Mouse (Mus musculus): Measurements from ENCODE around the gene Cdhr5. TPM values are rescaled to one million over a fixed set of nuclear protein-coding genes. Genes with fewer than 3 reads are reported as not detected.
"Not testable (repeated sequence)": the region's sequence is repeated elsewhere in the genome, so short reads cannot be mapped to it uniquely, and the experiment has no call there.

Cdhr5 gene
- polyA plus RNA-seq, 3 experiments from 2014 or later: not detected

DNA sequence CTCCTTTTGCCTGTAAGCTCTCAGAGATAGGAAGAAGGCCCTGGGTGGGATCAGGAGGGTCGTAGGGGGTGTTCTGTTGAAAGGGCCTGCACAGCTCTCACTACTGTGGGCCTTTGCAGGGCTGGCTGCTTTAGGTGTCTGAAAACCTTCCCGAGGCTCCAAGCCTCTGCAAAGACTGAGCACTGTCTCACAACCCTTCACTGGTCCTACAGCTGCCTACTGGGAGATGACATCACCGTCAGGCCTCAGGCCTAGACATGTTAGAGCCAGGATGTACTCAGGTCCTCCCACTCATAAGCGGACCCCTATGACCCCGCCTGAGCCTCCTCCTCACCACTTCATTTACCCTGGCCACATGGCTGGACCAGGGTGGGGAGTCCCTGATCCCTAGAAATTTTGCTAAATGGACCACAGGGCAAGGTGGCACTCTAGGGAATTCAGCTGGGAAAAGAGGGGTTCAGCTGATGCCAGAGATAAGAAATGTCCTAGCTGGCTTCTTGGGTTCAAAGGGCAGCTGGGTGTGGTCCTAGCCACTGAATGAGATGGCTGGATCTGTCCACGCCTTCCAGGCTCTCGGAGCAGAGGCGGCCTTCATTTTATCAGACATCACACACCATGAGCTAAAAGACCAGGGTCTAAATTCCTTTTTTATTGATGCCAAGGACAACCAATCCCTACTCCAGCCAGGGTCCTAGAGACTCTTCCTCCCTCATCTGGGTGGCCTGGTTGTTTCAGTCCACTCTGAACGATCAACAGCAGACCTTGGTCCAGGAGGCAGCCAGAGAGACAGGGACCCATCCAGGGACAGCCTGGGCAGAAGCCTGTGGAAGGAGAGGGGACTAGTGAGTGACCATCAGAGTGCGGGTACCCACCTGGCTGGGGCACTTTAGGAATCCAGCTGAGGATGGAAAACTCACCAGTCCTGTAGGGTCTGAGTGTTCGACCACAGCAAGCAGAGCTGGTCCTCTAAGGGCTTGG, 1.4 kb upstream of the Cdhr5 start:
- no peak for ATAC-seq

DNA sequence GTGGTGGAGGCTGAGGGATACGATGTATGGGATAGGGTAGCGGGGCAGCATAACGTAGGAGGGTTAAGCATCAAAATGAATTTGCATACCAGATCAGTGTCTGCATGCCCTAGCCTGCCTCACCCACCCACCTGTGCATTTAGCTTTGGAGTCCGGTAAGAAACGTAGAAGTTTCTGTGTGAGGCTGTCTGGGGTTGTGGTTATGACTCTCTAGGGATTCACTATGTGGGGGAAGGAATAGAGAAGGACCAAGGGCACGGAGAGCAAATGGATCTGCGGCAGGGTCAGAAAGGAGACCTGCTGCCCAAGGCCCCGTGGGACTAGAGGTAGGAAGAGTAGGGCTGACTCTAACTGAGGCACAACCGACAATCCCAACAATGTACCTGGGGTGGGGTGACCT, 1.2 kb downstream of the Cdhr5 start:
- no peak for ATAC-seq

DNA sequence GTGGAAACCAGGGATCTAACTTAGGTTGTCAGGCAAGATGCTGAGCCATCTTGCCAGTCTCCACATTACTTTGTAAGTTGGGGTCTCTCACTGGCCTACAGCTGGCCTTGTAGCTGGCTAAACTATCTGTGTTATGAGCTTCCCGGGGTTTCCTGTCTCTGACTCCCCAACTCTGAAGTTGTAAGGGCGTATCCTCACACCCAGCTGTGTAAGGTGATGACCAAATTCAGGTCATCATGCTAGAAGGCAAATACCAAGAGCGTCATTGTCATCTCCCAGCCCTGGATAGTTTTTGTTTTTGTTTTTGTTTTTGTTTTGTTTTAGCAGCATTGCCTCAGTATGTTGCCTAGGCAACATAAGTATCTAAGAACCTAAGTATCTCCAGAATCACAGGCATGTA, 6.0 kb downstream of the Cdhr5 start:
- no peak for ATAC-seq

DNA sequence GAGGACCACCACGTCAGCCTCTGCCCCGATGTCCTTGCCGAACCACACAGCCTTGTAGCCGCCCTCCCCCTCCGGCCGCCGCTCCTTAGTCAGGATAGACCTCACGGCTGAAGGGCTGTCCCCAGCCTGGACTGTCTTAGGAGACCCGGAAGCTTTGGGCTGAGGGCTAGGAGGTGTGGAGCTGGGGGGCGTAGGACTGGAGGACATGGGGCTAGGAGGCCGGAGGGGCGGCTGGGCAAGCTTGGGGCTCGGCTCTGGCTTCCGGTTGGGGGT, 7.4 kb downstream of the Cdhr5 start:
- ATAC-seq: no peak

DNA sequence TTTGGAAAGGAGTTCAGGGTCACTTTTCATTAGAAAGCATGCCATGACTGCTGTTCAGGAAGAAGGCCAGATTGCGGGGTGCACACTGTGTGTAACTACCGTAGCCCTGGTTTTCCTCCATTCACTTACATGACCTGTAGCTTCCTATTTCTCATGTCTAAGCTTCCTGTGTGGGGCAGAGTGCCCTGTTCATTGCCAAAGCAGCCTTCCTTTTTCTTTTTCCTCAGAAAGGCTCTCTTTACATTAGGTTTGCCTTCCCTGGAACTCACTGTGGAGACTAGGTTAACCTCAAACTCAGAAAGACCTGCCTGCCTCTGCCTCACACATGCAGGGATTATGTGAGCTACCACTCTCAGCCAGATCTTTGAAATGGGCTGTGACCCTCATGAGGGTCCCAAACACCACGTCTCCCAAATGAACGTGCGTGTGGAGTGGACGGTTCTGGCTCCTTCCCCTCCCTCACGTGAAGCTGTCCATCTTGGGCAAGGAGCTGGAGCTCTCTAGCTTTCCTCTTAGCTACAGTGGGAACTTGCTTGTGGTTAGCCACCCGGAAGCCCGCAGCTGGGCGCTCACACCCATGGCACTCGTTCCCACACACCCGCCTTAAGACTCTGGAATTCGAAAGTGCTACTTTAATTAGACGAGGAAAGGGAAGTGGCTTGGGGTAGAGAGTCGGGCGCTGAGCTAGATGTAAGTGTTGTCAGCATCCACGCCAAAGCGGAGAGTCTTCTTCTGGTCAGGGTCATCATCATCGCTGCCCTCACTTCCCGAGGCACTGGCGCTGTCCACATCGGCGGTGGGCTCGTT, 7.9 kb downstream of the Cdhr5 start:
- peak; percentile 10 for ATAC-seq

DNA sequence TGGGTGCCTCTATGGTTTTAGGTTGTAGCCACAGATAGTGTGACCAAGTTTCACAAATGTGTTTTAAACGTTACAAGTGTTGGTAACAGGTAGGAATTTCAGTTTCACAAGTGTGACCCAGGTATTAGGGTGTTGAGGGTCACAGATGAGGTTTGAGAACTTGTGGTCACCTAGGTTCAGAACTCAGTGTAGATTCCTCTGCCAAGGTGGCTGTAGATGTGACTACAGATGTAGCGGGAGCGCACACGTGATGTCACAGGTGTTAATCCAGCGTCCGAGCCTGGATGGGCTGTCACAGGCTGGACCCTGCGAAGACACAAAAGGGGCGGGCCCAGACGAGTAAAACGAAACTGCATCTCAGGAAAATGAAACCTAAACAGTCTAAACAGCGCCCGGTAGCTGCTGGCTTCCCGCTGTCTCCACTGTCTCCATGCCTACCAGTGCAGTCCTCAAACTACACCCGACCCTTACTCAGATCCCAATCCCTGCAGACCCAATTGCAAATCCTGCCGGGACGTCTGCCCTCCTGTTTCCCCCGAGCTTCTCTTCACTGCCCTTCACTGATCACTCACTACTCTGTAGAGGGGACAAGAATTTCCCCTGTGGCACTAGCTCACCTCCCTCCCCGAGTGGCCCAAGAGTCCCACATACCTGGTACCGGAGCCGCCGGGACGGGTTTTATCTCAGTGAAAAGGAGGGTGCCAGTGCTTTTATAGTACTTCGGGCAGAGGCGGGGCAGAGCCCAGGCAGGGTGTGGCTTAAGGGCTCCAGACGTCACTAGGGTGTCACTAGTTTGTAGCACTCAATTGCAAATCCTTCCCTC, 10.6 kb downstream of the Cdhr5 start, which contains the start of gene Irf7:
TSS of gene Irf7 (minus strand) at position 743 of the 823 bp plus-strand sequence.
- peak; percentile 83 for ATAC-seq

DNA sequence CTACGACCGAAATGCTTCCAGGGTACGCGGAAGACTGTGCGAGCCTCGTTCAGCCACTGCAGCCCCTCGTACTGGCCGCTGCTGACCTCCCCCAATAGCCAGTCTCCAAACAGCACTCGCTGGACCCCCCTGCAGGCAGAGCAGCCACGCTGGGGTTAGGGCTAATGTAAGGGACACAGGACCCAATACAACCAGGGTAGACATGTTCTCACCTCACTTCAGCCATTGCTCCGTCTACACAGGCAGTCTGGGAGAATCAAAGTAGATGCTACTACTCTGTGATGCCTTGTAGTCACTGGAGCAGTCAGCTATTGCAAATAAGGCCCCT, 11.2 kb downstream of the Cdhr5 start:
- peak; percentile 19 for ATAC-seq

DNA sequence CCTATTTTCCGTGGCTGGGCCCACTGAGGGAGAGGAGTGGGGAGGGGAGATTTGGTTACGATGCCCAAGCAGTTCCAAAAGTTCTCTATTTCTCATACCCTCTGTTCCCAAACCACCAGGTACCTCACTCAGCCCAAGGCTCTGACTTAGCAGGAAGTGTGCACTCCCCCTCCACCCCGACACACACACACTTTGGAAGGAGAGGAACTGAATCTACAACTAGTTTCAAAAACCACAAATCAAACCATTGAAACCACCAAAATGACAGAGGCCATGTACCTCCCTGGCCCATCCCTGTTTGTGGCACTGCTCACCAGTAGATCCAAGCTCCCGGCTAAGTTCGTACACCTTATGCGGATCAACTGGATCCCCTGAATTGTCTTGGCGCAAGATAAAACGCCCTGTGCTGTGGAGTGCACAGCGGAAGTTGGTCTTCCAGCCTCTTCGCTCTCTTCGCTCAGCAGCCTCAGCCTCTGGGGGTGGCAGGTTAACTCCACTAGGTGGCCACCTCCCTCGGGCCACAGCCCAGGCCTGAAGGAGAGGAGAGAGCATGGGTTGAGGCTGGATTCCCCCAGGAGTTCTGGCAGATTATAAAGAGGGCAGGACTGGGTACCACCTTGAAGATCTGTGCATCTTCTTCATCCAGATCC, 11.7 kb downstream of the Cdhr5 start:
- peak; percentile 51 for ATAC-seq

DNA sequence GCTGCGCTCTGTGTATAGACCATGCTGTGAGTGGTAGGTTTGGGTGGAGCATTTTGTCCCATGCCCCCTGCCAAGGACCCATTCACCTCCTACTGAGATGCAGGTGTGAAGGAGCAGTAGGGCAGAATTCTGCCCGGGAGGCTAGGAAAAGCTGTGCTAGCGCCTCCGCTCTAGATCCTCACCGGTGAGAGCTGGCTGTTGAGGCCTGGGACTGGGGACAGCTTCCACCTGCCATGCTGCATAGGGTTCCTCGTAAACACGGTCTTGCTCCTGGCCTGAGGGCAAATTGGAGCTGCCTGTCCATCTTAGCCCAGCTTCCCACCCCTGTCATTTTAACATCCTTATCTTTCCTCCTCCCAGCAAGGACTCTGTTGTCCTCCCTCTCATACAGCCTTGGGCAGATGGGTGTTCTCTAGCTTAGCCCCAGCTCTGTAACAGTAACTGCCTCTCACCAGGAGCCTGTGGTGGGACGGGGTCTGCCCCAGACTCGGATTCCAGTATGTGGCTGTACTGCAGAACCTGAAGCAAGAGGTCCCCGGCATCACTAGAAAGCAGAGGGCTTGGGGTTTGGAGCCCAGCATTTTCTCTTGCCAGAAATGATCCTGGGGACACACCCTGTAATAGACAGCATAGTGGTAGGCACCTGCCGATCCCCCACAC, 12.4 kb downstream of the Cdhr5 start:
- ATAC-seq: no peak

DNA sequence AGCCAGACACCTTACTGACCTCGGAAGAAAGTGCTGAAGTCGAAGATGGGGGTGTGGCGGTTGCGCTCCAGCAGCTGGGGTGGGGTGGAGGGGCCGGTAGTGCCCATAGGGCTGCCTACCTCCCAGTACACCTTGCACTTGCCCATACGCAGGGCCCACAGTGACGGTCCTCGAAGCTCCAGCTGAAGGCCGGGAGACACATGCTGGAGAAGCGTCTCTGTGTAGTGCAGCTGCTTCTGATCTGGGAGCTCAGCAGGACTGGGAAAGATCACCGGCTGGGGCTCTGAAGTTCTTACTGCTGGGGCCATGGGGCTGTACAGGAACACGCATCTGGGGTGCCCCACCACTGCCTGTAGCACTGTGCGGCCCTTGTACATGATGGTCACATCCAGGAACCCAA, 12.9 kb downstream of the Cdhr5 start:
- ATAC-seq: no peak

DNA sequence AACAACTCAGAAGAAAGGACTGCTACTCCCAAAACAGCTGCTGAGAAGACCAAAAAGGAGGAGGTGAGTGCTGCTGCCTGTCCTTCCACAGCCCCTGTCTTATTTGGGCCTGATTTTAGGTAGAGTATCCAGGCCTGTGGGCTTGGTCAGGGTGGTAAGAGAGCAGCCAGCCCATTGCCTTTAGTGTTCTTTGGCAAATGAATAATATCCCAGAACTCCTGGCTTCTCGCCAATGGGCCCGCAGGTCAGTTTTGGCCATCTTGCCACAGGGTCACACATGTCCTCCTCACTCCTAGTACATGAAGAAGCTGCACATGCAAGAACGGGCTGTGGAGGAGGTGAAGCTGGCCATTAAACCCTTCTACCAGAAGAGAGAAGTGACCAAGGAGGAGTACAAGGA, 15.1 kb downstream of the Cdhr5 start:
- ATAC-seq: no peak

DNA sequence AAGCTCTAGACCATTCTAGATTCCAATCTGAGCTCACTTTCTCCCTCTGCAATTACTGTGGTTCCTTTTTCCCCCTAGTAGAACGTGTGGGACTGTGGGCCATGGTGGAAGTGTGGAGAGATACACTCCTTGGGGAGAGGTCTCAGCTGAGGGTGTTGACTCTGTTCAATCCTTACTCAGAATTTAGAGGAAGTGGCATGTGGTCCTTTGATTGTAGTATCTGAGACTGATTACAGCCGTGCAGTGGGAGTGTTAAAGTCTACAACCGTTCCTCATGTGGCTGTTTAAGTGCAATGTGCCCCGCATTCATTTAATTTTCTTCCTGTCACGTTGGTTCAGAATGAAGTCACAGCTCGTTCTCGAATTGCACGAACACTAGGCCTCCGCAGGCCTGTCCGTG, 20.4 kb downstream of the Cdhr5 start:
- ATAC-seq: no peak

DNA sequence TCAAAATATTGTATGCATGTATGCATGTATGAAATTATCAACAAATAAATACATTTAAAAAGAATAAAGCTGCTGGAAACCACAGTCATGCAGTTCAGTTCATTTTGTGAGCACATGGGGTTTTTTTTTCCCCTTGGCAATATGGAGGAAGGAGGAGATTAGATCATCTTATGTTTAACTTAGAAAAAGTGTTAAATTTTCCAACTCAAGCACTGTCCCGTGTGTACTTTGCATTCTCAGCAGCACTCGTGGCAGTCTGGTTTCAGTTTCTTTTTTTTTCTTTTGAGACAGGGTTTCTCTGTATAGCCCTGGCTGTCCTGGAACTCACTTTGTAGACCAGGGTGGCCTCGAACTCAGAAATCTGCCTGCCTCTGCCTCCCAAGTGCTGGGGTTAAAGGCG, 26.1 kb downstream of the Cdhr5 start:
- ATAC-seq: not testable (repeated sequence)

DNA sequence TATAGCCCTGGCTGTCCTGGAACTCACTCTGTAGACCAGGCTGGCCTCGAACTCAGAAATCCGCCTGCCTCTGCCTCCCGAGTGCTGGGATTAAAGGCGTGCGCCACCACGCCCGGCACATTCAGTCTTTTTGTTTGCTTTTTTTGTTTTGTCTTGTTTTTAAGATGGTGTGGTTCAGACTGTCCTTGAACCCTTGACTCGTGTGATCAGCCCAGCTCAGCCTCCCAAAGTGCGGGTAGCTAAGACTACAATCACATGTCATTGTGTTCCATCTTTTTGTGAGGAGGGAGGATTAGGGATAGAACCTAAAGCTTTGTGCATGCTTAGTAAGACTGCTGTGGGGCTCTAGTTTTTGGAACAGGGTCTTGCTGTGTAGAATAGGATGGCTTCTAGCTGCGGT, 45.0 kb downstream of the Cdhr5 start:
- ATAC-seq: no peak

DNA sequence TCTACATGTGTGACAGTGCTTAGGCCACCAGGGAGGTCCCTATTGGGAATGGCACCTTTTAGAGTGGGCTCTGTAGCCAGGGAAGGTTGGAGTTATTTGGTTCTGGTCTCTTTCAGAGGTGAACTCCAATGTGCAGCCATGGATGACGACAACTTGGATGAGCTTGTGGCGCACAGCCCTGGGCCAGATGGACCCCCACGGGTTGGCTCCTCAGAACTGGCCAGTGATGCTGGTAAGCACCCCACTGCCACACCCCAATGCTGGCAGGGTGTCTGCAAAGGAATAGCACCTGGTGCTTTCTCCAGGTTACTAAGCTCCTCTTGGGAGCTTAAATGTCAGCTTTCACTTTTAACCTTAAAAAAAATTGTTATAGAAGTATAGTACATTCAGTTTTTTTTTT, 45.5 kb downstream of the Cdhr5 start:
- ATAC-seq: no peak

DNA sequence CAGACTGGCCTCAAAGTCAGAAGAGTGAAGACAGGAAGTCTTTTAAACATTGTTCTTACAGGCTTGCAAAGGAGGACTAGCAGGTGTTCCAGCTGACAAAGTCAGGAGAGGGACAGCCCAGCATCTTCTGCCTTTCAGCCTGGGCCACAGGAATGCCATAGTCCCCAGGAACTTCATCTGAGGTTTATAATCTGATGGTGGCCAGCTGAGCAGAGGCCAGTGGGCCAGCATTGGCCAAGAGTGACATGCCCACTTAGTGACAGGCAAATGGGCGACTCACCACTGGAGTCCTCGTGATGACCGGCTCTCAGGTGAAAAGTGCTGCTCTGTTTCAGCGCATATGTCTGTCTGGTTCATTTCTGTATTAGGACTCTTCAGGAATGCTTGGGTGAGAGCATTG, 46.0 kb downstream of the Cdhr5 start:
- no peak for ATAC-seq

DNA sequence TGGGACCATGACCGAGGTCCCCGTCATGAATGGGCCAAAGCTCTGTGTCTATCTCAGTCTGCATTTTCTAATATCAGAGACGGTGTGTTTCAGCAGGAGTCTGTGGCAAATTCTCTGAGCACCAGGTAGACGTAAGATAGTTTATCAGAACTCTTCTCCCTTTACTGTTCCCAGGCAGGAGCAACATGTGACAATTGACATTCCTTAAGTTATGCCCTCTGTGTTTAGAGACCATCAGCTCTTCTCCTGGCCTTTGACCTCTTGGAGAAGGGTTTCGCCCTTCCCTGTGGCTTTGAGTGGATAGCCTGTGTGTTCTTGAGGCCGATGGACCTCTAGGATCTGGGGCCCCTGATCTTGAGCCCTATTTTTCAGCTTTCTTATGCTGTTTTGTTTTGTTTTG, 46.9 kb downstream of the Cdhr5 start:
- ATAC-seq: no peak

DNA sequence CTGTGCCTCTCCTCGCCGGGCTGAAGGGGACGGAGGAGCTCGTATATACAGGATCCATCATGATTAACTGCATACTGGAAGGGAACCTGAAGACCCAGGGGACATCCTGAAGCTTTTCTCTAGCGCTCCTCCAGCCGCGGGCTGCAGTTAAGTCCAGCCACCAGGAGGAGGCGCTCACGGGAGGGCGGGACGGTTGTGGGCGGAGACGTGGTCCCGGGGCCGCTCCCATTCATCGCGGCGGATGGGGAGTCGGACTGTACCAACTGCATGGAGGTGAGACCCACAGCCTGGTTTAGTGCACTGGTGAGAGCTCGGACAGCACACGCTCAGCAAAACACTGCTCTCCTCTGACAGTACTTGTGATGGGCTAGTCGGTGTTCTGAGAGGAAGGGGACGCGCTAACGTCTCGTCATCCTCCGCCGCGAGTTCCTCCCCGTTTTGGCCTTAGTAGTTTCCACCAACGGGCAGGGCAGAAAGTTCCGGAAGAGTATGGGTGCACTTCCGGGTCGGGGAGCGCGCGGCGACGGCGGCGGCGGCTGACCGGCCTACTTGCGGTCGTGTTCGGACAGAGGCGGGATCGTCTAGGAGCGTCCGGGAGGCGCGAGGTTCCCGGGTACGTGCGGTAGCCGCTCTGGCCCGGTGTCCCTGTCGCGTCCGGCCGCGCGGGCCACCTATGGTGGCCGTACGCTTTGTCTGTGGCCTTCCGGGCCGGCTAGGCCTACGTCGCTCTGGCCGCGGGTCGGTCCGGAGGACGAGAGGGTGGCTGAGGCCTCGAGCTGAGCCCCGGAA, 48.1 kb downstream of the Cdhr5 start, which contains the start of gene Phrf1:
TSS of gene Phrf1 (plus strand) at position 506 of the 789 bp plus-strand sequence.
- ATAC-seq: peak; percentile 92

DNA sequence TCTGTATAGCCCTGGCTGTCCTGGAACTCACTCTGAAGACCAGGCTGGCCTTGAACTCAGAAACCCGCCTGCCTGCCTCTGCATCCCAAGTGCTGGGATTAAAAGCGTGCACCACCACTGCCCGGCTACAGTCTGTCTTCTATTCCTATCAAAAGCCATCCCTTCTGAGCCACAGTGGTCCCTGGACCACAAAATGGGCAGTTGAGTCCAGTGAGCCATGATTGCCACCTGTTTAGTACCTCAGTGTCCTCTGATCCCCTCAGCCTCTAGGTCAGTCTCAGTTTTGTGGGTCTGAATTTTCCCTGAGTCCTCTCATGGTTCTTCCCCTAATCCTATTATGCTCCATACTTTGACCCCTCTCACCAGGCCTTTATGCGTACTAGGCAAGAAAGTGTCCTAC, 48.8 kb downstream of the Cdhr5 start:
- ATAC-seq: no peak

DNA sequence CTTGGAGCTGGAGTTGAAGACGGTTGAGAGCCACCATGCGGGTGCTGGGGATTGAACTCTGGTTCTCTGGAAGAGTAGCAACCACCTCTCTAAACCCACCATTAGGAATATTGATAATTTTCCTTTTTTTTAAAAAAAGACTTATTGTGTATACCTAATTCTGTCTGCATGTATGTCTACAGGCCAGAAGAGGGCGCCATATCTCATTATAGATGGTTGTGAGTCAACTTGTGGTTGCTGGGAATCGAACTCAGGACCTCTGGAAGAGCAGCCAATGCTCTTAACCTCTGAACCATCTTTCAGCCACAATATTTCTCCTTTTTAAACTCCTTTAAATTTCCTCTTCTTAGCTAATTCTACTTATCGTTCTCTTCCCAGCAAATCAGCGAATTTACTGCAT, 50.1 kb downstream of the Cdhr5 start:
- ATAC-seq: no peak

DNA sequence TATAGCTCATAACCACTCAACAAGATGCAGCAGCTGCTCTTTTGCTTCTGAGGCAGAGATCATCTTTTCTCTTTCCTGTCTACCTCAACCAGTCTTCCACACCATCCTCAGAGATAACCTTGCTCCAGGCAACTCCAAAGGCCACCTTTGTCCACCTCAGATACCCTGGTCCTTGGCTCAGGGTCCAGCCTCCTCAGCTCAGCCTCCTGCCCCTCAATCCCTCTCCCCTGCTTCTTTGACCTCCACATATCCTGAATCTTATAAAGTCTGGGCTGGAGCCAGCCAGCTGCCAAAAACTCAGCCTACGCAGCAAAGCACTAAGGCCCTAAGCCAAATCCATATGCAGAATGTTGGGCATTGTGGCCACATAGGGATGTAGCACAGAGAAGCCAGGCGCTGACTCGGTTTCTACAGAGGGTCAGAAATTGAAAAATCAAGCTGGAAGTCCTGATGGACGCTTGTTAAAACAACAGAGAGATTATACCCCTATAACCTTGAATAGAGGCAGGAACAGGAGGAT, 53.8 kb downstream of the Cdhr5 start:
- ATAC-seq: no peak
